Mouse (Mus musculus): Measurements from ENCODE around the gene Nmt1.

DNA sequence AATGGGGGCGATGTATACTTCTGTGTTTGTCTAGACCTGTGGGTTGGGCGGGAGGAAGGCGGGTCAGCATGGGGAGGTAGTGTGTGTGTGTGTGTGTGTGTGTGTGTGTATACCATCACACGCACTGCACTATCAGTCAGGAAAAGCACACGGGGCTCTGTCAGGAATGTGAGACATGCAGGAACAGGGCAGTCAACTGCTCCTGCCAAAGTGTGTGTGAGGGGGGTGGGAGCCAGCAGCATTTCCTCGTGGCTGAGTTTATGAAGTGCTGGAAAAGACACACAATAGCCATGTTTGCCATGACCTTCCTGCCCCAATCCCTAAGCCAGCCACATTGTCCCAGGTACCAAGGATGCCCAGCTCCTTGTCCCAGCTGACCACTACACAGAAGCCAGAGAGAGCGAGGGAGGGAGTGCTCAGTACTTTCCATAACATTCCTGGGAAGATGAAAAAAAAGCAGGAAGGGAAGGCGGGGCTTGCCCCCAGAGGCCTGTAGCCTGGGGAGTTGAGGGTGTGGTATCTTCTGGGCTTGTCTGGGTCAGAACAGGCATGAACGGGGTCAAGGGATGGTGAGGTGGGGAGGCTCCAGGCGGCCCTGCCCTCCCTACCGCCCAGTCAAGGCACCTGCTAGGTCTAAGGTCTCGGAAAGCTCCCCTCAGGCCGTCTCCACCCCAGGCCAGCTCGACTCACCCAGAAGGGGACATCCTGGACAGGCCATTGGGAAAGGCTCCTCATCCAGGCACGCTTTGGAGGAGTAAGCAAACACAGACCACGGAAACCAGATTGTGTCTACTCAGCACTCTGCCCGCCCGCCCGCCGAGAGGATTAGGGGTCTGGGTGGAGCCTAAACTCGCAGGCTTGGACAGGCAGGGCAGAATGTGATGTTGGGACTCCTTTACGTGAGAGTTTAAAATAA is 69.2 kb downstream of the Nmt1 start:
- TF ChIP-seq CTCF (IDR thresholded peaks at IDR 0.05; ENCODE audit: low read depth) (no peak), EP300 (IDR thresholded peaks at IDR 0.05; ENCODE audit: low read depth) (peak; percentile 93)
